In genomic region chr19:4349455-4349854, GRCm38 (mm10) we compare ENCODE assay signal across 26 mouse cellular contexts.
"Had no signal": no experiment of that assay in that cellular context is flagged by ENCODE, and none has a peak within 500 bp of the region (broad histone marks: within the 10 kb centered on the region; RNA-seq: fewer than 3 reads in every experiment).

No protein-coding gene starts in this region.

- H3K4me3 ChIP-seq: embryonic facial prominence, embryonic 10.5 days; embryonic facial prominence, embryonic 12.5 days; embryonic facial prominence, embryonic 13.5 days; embryonic facial prominence, embryonic 15.5 days; erythroblast, embryonic 14.5 days; forebrain, embryonic 10.5 days; forebrain, embryonic 12.5 days; forebrain, embryonic 13.5 days; forebrain, embryonic 15.5 days; gastrocnemius, adult 2 months; heart, adult 2 months had no signal

- H3K9me3 ChIP-seq: embryonic facial prominence, embryonic 10.5 days; embryonic facial prominence, embryonic 12.5 days; embryonic facial prominence, embryonic 13.5 days; embryonic facial prominence, embryonic 15.5 days; forebrain, embryonic 10.5 days; forebrain, embryonic 12.5 days; forebrain, embryonic 13.5 days; forebrain, embryonic 15.5 days had no signal

- H3K4me2 ChIP-seq: embryonic facial prominence, embryonic 12.5 days; embryonic facial prominence, embryonic 13.5 days; embryonic facial prominence, embryonic 15.5 days; forebrain, embryonic 12.5 days; forebrain, embryonic 13.5 days; forebrain, embryonic 15.5 days had no signal

- H3K27me3 ChIP-seq: embryonic facial prominence, embryonic 12.5 days; embryonic facial prominence, embryonic 13.5 days; embryonic facial prominence, embryonic 15.5 days; forebrain, embryonic 12.5 days; forebrain, embryonic 13.5 days; forebrain, embryonic 15.5 days had no signal

- H3K27ac ChIP-seq: embryonic facial prominence, embryonic 10.5 days; embryonic facial prominence, embryonic 12.5 days; embryonic facial prominence, embryonic 13.5 days; embryonic facial prominence, embryonic 15.5 days; forebrain, embryonic 10.5 days; forebrain, embryonic 12.5 days; forebrain, embryonic 13.5 days; forebrain, embryonic 15.5 days; gastrocnemius, adult 2 months; heart, adult 2 months had no signal

- ATAC-seq: forebrain, embryonic 13.5 days; forebrain, embryonic 14.5 days; forebrain, embryonic 15.5 days; forebrain, embryonic 16.5 days; forebrain, postnatal 0 days had no signal

- H3K4me1 ChIP-seq: embryonic facial prominence, embryonic 10.5 days; embryonic facial prominence, embryonic 12.5 days; embryonic facial prominence, embryonic 13.5 days; embryonic facial prominence, embryonic 15.5 days; forebrain, embryonic 10.5 days; forebrain, embryonic 12.5 days; forebrain, embryonic 13.5 days; forebrain, embryonic 15.5 days had no signal

- DNase-seq: cerebellum, adult 9-11 months; cerebellum, postnatal 10 days; cerebellum, postnatal 14 days; cerebellum, postnatal 25 days; cerebellum, postnatal 36 days; embryo, embryonic 11 days; forebrain, postnatal 0 days; gastrocnemius, adult 2 months; gastrocnemius, postnatal 10 days; gastrocnemius, postnatal 14 days; gastrocnemius, postnatal 25 days; gastrocnemius, postnatal 36 days; heart, adult 11 months; heart, adult 18-20 months; heart, adult 2 months had no signal

- H3K9ac ChIP-seq: embryonic facial prominence, embryonic 12.5 days; embryonic facial prominence, embryonic 13.5 days; embryonic facial prominence, embryonic 15.5 days; forebrain, embryonic 12.5 days; forebrain, embryonic 13.5 days; forebrain, embryonic 15.5 days; forebrain, postnatal 0 days had no signal
